Mouse (Mus musculus): ENCODE measurements around the gene St6galnac4.

Gene St6galnac4

DNA sequence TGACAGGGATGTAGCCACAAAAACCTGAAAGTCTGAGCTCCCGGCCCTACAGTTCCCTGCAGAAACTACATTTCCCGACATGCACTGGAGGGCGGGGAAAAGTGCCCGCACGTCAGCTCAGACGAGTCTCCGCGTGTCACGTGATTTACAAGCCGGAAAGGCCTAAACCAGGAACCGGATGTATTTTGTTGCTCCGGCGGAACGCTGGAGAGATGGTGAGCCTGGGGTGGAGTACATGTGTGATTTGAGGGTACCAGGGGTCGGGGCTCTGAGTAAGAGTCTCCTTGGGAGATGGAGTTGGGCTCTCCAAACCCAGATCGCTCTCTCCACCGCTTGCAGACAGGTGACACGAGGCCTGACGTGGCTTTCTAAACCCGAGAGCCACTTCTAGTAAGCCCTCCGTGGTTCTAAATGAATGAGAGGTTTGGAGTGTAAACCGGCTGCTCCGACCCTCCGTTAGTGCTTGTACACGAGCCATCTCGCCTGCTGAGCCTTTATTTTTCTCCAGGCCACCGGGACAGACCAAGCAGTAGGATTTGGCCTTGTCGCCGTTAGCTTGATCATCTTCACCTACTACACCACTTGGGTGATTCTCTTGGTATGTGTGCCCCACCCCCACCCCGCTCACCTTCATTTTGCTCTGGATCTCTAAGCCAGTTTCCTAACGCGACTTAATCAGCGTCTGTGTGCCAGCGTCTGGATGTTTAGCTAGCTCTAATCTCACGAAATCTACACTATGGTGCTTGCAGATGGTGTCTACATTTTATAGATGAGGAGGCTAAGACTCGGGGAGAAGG is 16.0 kb upstream of the St6galnac4 start, which contains the start of gene Dpm2:
TSS of gene Dpm2 (plus strand) at position 161 of the 797 bp plus-strand sequence.
- peak; percentile 80 for DNase-seq (ENCODE audit: inconsistent ontology term)

DNA sequence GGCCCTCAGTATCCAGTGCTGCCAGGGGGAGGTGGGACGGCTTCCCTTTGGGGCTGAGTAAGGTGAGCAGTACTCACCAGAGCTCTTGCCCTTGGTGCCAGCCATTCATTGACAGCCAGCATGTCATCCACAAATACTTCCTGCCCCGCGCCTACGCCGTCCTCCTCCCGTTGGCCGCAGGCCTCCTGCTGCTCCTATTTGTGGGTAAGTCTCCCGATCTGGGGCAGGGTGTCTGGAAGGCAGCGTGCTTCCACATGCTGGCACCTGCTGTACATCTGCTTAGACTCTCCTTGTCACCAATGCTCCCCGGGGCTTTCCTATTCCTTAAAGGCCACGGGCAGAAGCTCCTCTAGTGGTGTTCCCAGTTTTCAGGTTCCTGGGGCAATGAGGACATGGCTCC is 14.7 kb upstream of the St6galnac4 start:
- DNase-seq (ENCODE audit: inconsistent ontology term) = no peak

DNA sequence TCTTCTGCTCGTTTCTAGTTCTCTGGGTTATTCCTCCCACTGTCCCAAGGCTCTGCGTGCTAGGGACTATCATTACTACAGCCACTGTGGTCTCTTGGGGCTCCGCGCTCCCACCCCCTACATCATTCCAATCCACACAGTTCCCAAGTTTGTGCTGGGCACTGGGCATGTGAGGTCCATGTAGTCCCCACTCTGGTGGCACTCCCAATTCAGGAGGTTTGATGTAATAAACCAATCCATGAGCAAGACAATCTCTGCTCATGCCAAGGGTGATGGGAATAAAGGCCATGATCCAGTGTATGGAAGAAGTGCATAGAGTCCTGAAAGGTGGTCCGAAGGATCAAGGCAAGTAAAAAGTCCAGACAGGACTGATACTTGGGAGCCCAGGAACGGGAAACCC is 12.4 kb upstream of the St6galnac4 start, which contains the start of gene Pip5kl1:
TSS of gene Pip5kl1 (plus strand) at position 301 of the 400 bp plus-strand sequence.
- no peak for DNase-seq (ENCODE audit: inconsistent ontology term)

DNA sequence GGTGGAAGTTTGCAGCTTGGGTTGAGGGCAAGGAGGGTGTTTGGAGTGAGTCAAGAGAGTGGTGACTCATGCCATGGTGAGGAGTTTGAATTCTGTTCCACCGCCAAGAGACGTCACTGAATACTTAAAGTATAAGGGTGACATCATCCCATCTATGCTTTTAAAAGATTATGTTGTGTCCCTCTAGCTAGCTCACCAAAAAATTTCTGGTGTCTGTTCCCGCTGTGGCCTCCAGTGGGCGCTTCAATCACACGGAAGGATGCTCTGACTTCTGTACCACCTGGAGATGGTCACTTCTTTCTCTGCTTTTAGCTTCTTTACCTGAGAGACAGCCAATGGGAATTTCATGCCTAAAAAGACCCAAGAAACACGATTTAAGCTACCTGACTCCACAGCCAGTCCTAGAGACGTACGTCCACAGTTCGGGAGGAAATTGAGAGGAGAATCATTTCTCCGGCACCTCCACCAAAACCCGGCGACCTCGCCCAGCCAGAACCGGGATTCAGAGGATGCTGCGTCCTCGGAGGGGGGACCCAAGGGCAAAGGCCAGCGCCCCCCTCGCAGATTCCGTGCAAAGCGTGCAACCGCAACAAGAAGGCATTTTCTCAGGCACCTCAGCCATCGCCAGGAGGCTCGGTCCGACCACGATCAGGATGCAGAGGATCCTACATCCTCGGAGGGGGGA is 11.9 kb upstream of the St6galnac4 start:
- DNase-seq (ENCODE audit: inconsistent ontology term) = no peak

DNA sequence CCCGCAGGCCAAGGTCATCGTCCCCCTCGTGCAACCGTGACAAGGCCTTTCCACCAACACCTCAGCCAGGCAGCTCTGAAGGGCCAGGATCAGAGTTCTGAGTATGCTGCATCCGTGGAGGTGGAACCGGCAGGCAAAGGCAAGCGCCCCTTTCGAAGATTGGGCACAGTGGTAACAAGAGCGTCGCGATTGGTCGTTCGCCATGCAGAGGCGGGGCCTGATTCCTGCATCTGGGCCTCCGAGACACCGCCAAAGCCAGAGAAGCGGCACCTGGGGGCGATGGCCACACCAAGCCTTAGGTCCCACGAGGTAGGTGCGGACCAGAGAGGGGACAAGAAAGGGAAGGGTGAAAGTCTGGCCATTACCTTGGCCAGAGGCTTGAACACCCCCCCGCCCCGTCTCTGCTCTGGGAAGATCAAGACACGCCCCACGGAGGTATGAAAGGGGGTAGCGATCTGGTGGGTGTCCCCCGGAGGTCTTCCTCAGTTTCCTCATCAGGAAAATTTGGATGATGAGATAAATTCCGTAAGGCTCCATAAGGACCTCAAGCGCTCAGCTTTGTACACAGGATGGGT is 11.2 kb upstream of the St6galnac4 start, which contains the start of gene 9430097D07Rik:
TSS of gene 9430097D07Rik (minus strand) at position 99 of the 575 bp plus-strand sequence.
- DNase-seq (ENCODE audit: inconsistent ontology term) = peak; percentile 61

DNA sequence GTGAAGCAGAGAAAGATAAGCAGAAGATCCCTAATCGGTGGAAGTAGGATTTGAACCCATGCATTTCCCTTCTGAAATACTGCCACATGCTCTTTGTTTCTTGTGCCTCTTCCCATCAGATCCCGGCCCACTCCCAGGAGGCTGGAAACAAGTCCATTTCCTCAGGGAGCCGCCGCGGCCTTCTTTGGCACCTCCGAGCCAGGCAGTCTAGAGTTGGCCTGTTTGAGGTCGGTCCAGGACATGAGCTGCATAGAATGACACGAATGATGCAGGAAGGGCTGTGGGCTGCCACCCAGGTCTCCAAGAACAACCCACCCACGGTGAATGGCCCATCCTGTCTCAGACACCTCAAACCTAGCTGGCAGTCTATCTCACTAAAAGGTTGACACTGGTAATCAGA is 10.4 kb upstream of the St6galnac4 start:
- DNase-seq (ENCODE audit: inconsistent ontology term) = no peak

DNA sequence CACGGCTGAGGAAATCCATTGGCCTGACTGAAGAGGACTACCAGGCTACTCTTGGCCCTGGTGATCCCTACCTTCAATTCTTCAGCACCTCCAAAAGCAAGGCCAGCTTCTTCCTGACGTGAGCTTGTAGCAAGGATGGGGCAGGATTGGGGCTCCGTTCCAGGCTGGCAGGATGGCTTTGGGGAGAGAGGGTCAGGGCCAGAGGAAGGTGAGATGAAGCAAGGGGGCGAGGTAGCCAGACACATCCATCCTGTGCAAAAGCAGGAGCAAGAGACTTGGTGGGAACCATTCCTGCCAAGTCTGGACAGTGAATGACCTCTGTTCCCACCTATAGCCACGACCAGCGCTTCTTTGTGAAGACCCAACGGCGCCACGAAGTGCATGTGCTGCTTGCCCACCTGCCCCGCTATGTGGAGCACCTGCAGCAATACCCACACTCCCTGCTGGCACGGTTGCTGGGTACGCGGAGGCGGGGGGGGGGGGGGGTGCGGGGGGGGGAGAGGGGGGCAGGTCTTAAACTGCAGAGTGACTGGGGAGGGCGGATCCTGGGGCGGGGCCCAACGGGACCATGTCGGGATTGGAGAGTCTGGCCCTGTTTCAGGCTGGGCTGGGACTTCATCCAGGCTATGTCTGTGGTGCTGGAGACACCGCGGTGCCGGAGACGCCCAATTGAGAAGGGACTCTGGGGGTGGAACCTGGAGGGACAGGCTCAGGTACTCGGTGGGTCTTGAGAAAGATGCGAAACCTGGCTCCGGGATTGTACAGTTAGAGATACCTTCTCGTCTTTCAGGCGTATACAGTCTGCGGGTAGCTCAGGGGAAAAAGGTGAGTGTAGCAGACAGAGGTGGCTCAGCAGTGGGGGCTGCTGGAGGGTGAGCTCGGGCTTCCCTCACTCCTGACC is 8.5 kb upstream of the St6galnac4 start:
- DNase-seq (ENCODE audit: inconsistent ontology term) = no peak

DNA sequence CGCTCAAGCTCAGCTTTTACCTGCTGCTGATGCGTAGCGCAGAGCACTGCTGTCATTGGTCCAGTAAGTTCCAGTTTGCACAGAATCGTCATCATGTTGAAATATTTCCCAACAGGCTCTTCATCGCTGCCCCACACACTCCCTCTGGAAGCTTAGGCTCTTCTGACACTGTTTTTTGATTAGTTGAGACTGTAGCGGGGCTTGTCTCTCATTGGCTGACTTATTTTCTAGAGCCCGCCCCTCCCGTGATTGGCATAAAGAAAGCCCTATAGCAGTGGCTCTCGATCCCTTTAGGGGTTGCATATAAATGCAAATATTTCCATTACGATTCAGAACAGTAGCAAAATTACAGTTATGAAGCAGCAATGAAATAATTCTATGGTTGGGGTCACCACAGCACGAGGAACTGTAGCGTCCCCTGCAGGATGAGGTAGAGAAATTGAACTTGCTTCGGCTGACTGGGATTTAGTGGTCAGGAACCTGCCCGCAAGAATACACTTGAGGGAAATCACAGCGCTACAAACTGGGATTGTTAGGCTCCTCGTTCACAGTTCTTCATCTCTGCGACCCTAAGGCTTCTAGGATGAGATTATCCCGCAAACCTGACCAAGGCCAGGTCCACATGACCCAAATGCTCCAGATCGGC is 5.3 kb upstream of the St6galnac4 start:
- DNase-seq (ENCODE audit: inconsistent ontology term) = no peak

DNA sequence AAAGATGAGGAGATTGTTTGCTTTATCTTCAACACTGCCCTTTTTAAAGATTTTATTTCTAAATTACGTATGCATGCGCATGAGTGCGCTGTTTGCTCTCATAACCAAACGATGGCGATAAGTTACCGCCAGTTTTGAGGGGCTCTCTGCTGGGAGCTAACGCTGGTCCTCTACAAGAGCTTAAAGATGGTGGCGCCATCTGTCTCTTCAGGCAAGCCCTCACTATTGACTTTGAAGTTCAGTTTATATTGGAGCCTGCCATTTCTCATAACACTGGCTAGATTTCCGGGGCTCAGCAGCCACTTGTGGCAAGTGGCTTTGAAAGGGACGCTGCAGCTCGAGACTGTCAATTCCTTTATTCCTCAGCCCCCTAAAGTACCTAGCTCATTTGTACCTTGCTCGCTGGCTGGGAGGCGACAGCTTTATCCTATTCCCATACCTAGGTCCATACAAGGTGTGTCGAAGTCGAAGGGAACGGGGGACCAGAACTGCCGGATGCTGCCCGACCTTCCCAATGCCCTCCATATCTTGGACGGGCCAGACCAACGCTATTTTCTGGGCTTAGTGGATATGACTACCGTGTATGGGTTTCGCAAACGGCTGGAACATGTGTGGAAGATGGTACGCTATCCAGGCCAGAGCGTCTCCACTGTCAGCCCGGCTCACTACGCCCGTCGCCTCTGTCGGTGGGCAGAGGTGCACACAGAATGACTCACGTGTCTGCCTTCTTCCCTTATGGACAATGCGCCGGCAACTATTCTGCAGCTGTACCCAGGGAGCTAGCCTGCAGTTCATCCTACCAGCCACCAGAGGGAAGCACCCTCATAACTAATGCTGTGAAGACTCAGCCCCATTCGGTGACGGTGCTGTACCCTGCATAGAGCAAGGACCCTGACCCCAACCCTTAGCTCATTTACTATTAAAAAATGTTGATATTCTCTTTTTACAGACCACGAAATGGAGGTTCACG is 3.8 kb upstream of the St6galnac4 start:
- peak; percentile 76 for DNase-seq (ENCODE audit: inconsistent ontology term)

DNA sequence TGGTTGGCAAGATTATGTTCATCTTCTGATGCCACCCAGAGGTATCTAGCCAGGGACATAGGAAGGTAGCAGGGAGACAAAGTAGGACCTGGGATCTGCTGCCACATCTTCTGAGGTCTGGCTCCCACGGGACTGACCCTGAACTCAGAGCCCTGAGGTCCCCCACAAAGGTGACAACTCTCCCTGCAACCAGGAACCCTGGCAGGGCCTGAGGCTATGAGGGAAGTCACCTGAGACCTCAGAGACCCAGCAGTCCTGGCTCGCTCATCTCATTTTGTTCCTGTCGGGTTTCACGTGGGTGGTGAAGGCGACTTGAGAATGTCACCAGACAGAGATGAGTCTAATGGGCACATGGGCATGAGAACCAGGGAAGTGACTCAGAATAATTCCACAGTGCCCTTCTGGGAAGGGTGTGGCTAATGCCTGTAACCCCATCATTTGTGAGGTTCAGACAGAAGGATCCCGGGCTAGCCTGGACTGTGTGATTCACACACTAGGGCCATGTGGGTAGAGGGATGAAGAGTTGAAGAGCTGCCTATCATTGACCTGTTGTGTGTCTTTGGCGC is 1.7 kb upstream of the St6galnac4 start:
- DNase-seq (ENCODE audit: inconsistent ontology term) = no peak

DNA sequence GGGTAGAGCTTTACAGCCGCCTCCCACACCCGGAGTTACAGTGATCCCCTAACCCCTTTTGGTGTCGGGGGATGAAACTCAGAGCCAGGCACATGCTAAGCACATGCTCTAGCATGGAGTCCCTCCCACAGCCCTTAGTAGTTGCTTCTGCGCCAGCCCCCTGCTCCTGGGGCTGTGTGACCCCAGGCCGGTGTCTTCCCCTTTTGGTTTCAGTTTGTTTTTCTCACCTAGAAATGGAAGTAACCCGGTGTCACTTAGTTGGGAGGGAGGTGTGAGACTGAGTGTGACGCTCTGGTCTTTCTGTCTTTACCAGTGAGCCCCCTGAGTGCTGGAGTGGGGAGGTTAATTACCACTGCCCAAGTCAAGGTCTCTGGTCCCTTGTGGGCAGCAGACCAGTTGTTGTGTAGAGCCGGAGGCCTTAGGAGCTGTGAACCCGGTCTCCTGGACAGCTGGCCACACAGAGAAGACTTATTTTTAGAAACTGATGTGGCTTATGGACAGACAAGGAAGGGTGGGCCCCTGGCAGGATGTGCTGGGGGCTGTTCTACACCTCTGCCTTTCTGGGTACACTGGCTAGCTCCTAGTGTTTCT is 931 bp downstream of the St6galnac4 start:
- no peak for DNase-seq (ENCODE audit: inconsistent ontology term)

DNA sequence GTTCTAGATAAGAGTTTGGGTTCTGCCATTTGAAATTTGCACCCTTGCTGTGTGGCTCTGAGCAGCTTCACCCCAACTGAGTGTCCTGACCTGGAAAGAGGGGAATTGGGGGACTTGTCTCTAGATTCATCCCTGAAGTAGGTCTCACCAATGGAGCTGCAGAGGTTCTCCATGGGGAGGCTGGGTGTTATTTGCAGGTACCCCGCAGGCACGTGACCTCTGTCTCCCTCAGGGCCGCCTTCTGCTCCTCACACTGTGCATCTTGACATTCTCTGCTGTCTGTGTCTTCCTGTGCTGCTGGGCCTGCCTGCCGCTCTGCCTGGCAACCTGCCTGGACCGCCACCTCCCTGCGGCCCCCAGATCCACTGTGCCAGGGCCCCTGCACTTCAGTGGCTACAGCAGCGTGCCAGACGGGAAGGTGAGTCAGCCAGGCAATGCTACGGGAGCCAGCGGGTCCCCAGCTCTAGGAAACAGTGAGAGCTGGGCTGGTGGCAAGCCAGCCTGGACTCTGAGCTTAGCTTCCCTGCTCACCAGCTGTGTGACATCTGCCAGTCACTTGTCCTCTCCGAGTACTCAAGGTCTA is 2.4 kb downstream of the St6galnac4 start:
- DNase-seq (ENCODE audit: inconsistent ontology term) = peak; percentile 86

DNA sequence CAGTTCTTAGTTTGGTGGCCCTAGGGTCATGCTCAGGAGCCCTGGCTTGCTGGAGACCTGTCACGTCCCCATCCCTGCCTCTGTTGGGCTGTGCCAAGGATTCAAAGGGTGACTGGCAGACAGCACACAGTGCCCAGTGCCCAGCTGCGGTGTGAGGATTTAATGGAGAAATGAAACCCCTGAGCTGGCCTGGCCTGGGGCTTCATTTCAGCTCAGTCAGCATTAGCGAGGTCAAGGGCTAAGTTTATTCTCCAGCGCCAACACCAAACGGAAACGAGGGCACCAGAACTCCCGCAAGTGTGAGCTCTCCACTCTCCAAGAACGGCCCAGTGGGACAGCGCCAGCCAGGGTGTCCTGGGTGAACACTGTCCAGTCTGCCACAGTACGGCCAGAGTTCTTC is 3.3 kb downstream of the St6galnac4 start:
- DNase-seq (ENCODE audit: inconsistent ontology term) = no peak

DNA sequence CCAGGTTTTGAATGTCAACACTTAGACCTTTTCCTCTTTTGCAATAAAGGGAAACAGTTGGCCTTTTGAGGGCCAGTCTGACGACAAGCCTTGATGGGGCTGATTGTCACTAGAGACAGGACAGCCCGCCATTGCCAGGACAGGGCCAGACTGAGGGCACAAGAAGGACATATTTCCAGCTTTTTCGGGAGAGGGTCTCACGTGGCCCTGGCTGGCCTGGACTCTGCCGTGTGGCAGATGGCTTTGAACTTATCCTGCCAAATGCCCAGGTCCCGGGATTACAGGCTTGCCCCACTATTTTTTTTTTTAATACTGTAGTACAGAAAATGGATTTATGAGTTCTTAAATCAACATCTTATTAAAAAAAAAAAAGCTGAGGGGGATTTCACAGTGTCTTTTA is 4.4 kb downstream of the St6galnac4 start:
- no peak for DNase-seq (ENCODE audit: inconsistent ontology term)

DNA sequence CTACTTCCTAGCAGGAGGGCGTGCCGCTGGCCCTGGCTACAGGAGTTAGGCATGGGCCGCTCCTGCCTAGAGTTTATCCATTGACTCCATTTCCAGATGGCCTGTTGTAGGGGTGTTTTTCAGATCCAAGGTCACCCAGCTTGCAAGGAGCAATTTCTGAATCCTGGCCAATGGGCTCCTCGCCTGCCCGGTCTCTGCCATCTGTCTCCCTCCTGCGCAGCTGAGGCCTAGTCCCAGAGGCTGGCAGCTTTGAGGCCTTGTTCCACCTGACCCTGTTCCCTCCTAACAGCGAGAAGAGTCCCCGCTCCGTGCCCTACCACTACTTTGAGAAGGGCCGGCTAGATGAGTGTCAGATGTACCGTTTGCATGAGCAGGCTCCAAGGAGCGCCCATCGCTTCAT is 9.8 kb downstream of the St6galnac4 start:
- no peak for DNase-seq (ENCODE audit: inconsistent ontology term)

DNA sequence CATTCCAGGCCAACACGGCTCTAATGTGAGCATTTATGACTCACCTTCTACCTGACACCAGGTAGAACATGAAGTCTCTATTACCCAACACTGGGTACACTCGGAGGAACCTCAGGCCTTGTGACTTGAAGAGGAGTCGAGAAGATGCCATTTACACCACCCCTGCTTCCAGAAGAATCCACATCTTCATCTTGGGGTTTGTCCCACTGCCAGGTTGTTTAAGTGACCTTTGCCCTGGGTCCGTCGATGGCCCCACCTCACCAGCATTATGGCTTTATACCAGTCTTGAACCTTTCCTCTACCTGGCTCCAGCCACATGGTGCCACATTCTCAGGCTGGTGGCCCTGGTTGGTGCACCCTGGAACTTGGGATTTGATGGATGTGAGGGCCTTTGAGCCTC is 10.4 kb downstream of the St6galnac4 start:
- no peak for DNase-seq (ENCODE audit: inconsistent ontology term)

DNA sequence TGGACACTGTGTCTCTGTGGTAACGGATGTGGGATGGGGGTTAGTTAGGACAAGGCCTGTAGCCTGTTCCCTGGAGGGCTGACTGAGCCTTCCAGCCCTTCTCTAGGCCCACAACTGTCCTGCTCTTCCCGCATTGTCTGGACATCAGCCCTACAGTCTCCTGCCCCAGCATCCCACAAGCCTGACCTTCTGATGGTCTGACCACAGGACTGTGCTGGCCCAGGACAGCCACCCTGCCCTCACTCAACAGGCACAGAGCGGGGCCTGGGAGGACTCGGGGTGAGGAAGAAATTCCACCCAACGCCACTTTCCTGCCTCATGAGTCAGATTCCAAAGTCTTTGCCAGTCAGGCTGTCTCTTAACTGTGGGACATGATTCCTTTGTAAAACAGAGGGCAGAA is 10.8 kb downstream of the St6galnac4 start:
- peak; percentile 59 for DNase-seq (ENCODE audit: inconsistent ontology term)

DNA sequence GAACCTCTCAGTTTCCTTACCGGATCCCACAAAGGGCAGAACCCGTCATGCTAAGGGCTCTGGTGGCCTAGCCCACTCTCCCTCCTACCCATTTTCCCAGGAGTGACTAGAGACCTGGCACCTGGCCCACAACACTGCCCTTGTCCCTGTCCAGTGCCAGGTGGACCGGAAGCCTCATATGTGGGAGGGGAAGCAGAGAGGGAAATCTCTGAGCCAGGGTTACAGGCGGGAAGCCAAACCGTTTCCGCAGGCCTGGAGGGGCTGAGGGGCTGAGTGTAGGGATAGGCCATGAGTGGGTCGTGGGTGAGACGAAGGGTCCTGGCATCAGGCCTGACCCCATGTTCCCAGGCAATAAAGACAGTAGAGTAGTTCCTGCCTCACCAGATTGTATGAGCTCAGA is 11.6 kb downstream of the St6galnac4 start:
- DNase-seq (ENCODE audit: inconsistent ontology term) = no peak

DNA sequence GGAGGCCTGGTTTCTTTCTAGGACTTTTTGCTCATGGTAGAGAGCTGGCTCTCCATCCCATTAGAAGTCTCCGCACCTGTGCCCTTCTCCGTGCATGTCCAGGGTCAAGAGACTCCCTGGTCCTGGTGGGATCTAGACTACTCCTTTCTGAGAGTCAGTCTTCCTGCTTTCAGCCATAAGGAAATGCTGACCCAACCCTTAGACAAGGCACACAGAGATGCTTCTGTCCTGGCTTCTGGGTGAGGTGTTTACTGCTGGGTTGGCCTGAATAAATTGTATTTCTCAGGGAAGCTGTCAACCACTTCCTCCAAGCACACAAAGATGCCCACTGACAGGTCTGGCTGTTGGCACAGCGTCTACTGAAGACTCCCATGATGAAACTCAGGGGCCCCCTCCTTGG is 12.5 kb downstream of the St6galnac4 start, which contains the start of gene St6galnac6:
TSS of gene St6galnac6 (plus strand) at position 301 of the 400 bp plus-strand sequence.
- no peak for DNase-seq (ENCODE audit: inconsistent ontology term)
